Mouse (Mus musculus) embryonic fibroblast, embryonic 13.5 days (primary cell): ENCODE results near the gene Spns3.

Source experiments
- CTCF ChIP-seq: IDR thresholded peaks from 2 replicates; pipeline ENCODE4 v1.5.1; 2011; ENCODE audit warnings: mild to moderate bottlenecking, control low read depth, low read length, moderate library complexity, borderline replicate concordance; ENCODE audit not compliant: insufficient read depth
- POLR2A ChIP-seq: IDR thresholded peaks from 2 replicates; pipeline ENCODE4 v1.6.1; 2011; ENCODE audit warnings: low read depth, mild to moderate bottlenecking, control low read depth, low read length, moderate library complexity

- no peak for TF ChIP-seq POLR2A
- TF ChIP-seq CTCF, result no peak
These were observed 1.3 kb upstream of the Spns3 start for GRCm38 (mm10) chr11:72551531-72552105.
